Mouse (Mus musculus) right cerebral cortex, postnatal 25 days (tissue): ENCODE measurements around the gene Vps18.

Source experiments
- DNase-seq: peaks from one replicate; pipeline ENCODE4 v3.0.0; 2022

Gene Vps18

GRCm38 (mm10) chr2:119288270-119288882 is at the start of gene Vps18:
TSS of gene Vps18 (plus strand) at chr2:119288740.
- peak; percentile 99 for DNase-seq

- DNase-seq: no peak
These were observed 48.3 kb upstream of the Vps18 start for GRCm38 (mm10) chr2:119240075-119240818.

- DNase-seq: no peak
These were observed 47.7 kb upstream of the Vps18 start for GRCm38 (mm10) chr2:119240819-119241186.

- DNase-seq: no peak
These were observed 46.0 kb upstream of the Vps18 start for GRCm38 (mm10) chr2:119242548-119242947.

GRCm38 (mm10) chr2:119245246-119245645 is 43.3 kb upstream of the Vps18 start:
- DNase-seq: no peak

- DNase-seq: no peak
These were observed 40.6 kb upstream of the Vps18 start for GRCm38 (mm10) chr2:119247904-119248303.

GRCm38 (mm10) chr2:119249592-119250061 is 38.9 kb upstream of the Vps18 start:
- no peak for DNase-seq

GRCm38 (mm10) chr2:119250377-119250776 is 38.2 kb upstream of the Vps18 start:
- DNase-seq: no peak

- peak; percentile 59 for DNase-seq
These were observed 37.6 kb upstream of the Vps18 start for GRCm38 (mm10) chr2:119250826-119251478.

GRCm38 (mm10) chr2:119254976-119255375 is 33.6 kb upstream of the Vps18 start:
- DNase-seq: no peak

GRCm38 (mm10) chr2:119260518-119260917 is 28.0 kb upstream of the Vps18 start:
- DNase-seq: no peak

GRCm38 (mm10) chr2:119261326-119261725 is 27.2 kb upstream of the Vps18 start:
- no peak for DNase-seq

GRCm38 (mm10) chr2:119262978-119263377 is 25.6 kb upstream of the Vps18 start:
- DNase-seq: no peak

GRCm38 (mm10) chr2:119263813-119264212 is 24.7 kb upstream of the Vps18 start:
- DNase-seq: no peak

GRCm38 (mm10) chr2:119270286-119270642 is 18.3 kb upstream of the Vps18 start:
- no peak for DNase-seq

GRCm38 (mm10) chr2:119270643-119271331 is 17.8 kb upstream of the Vps18 start, which contains the start of gene Rhov:
TSS of gene Rhov (minus strand) at chr2:119271272.
- DNase-seq: peak; percentile 67

GRCm38 (mm10) chr2:119274126-119274525 is 14.4 kb upstream of the Vps18 start:
- no peak for DNase-seq

GRCm38 (mm10) chr2:119276926-119277325 is 11.6 kb upstream of the Vps18 start:
- no peak for DNase-seq

GRCm38 (mm10) chr2:119277810-119278209 is 10.7 kb upstream of the Vps18 start:
- DNase-seq: no peak

GRCm38 (mm10) chr2:119281899-119282565 is 6.5 kb upstream of the Vps18 start:
- no peak for DNase-seq

- no peak for DNase-seq
These were observed 1.2 kb upstream of the Vps18 start for GRCm38 (mm10) chr2:119287372-119287771.

GRCm38 (mm10) chr2:119289014-119289416 is 475 bp downstream of the Vps18 start:
- DNase-seq: peak; percentile 24

GRCm38 (mm10) chr2:119292281-119292680 is 3.7 kb downstream of the Vps18 start:
- DNase-seq: no peak
